Mouse (Mus musculus): ENCODE data around the gene Cep295. TPM values are rescaled to one million over a fixed set of nuclear protein-coding genes. Genes with fewer than 3 reads are reported as not detected.

Gene Cep295
- total and polyA plus RNA-seq, 2 experiments from 2014 or later: 4.6 to 10.2 TPM

GRCm38 (mm10) chr9:15312054-15312735 lies 45.4 kb downstream of the Cep295 start:
- Histone ChIP-seq H3K9me3 (replicated peaks; ENCODE audit: control insufficient read depth, low read length) (no peaks in the 10 kb centered on the region), H3K4me3 (ENCODE audit: low read depth, low read length) (no peak overlapping the region), H3K27ac (ENCODE audit: low read depth) (no peak overlapping the region), H3K27me3 (ENCODE audit: control insufficient read depth, insufficient read depth, low read length) (no peaks in the 10 kb centered on the region), H3K9ac (replicated peaks; ENCODE audit: low read depth, low read length) (no peak overlapping the region), H3K4me1 (ENCODE audit: control insufficient read depth, insufficient read depth) (peaks cover 23% of the 10 kb centered on the region), H3K4me2 (ENCODE audit: low read depth, low read length) (no peak overlapping the region), H3K36me3 (replicated peaks; ENCODE audit: control insufficient read depth, insufficient read depth, low read length) (peaks cover 72% of the 10 kb centered on the region)
- DNase-seq (ENCODE audit: low spot score) (no peak), ATAC-seq (ENCODE audit: insufficient read depth, low read depth) (no peak)
- TF ChIP-seq EP300 (IDR thresholded peaks at IDR 0.05; ENCODE audit: low read depth) (no peak), CTCF (IDR thresholded peaks at IDR 0.05; ENCODE audit: low read depth) (no peak)
- 65% methylated on average over 2 of the region's 2 CpGs for WGBS

GRCm38 (mm10) chr9:15310179-15310578 lies 47.4 kb downstream of the Cep295 start:
- no peak overlapping the region for H3K4me2 ChIP-seq (ENCODE audit: low read depth, low read length)
- H3K4me3 ChIP-seq (ENCODE audit: low read depth, low read length): no peak overlapping the region
- H3K4me1 ChIP-seq (ENCODE audit: control insufficient read depth, insufficient read depth): peaks cover 35% of the 10 kb centered on the region
- no peaks in the 10 kb centered on the region for H3K9me3 ChIP-seq (replicated peaks; ENCODE audit: control insufficient read depth, low read length)
- no peak overlapping the region for H3K9ac ChIP-seq (replicated peaks; ENCODE audit: low read depth, low read length)
- H3K27ac ChIP-seq (ENCODE audit: low read depth): no peak overlapping the region
- ATAC-seq (ENCODE audit: insufficient read depth, low read depth) (no peak), DNase-seq (ENCODE audit: low spot score) (no peak)
- H3K36me3 ChIP-seq (replicated peaks; ENCODE audit: control insufficient read depth, insufficient read depth, low read length): peaks cover 62% of the 10 kb centered on the region
- H3K27me3 ChIP-seq (ENCODE audit: control insufficient read depth, insufficient read depth, low read length): no peaks in the 10 kb centered on the region
- no peak for TF ChIP-seq CTCF (IDR thresholded peaks at IDR 0.05; ENCODE audit: low read depth)
- WGBS: 85% methylated on average over 1 of the region's 1 CpGs

GRCm38 (mm10) chr9:15309425-15309824 lies 48.2 kb downstream of the Cep295 start:
- DNase-seq (ENCODE audit: low spot score): no peak

GRCm38 (mm10) chr9:15308254-15308653 lies 49.3 kb downstream of the Cep295 start:
- Histone ChIP-seq H3K4me2 (ENCODE audit: low read depth, low read length) (peak overlapping the region; percentile 77; the same call in 1 of the 2 replicates), H3K27ac (ENCODE audit: low read depth) (no peak overlapping the region), H3K27me3 (ENCODE audit: control insufficient read depth, insufficient read depth, low read length) (no peaks in the 10 kb centered on the region), H3K4me3 (ENCODE audit: low read depth, low read length) (0 out of 2 replicates have a peak overlapping the region, but pooled peaks have one; percentile 85), H3K9me3 (replicated peaks; ENCODE audit: control insufficient read depth, low read length) (no peaks in the 10 kb centered on the region), H3K36me3 (replicated peaks; ENCODE audit: control insufficient read depth, insufficient read depth, low read length) (peaks cover 43% of the 10 kb centered on the region), H3K9ac (replicated peaks; ENCODE audit: low read depth, low read length) (no peak overlapping the region), H3K4me1 (ENCODE audit: control insufficient read depth, insufficient read depth) (peaks cover 36% of the 10 kb centered on the region)
- DNase-seq (ENCODE audit: low spot score): no peak
- no peak for ATAC-seq (ENCODE audit: insufficient read depth, low read depth)
- WGBS: 53% methylated on average over 2 of the region's 2 CpGs
- TF ChIP-seq EP300 (IDR thresholded peaks at IDR 0.05; ENCODE audit: low read depth): no peak
- TF ChIP-seq CTCF (IDR thresholded peaks at IDR 0.05; ENCODE audit: low read depth): no peak

More at GRCm38 (mm10) chr9:15309425-15309824, 48.2 kb downstream of the Cep295 start:
- peaks cover 36% of the 10 kb centered on the region for H3K4me1 ChIP-seq (ENCODE audit: control insufficient read depth, insufficient read depth)
- H3K4me2 ChIP-seq (ENCODE audit: low read depth, low read length): no peak overlapping the region; the same call in 1 of the 2 replicates
- WGBS: 60% methylated on average over 4 of the region's 4 CpGs
- no peaks in the 10 kb centered on the region for H3K27me3 ChIP-seq (ENCODE audit: control insufficient read depth, insufficient read depth, low read length)
- no peaks in the 10 kb centered on the region for H3K9me3 ChIP-seq (replicated peaks; ENCODE audit: control insufficient read depth, low read length)
- H3K4me3 ChIP-seq (ENCODE audit: low read depth, low read length): no peak overlapping the region
- no peak for TF ChIP-seq EP300 (IDR thresholded peaks at IDR 0.05; ENCODE audit: low read depth)
- no peak for TF ChIP-seq CTCF (IDR thresholded peaks at IDR 0.05; ENCODE audit: low read depth)
- peaks cover 55% of the 10 kb centered on the region for H3K36me3 ChIP-seq (replicated peaks; ENCODE audit: control insufficient read depth, insufficient read depth, low read length)
- no peak for ATAC-seq (ENCODE audit: insufficient read depth, low read depth)
- H3K9ac ChIP-seq (replicated peaks; ENCODE audit: low read depth, low read length): no peak overlapping the region
- H3K27ac ChIP-seq (ENCODE audit: low read depth): no peak overlapping the region

GRCm38 (mm10) chr9:15307257-15307656 lies 50.3 kb downstream of the Cep295 start:
- DNase-seq (ENCODE audit: low spot score): no peak
- Histone ChIP-seq H3K27ac (ENCODE audit: low read depth) (peak overlapping the region; percentile 93; the same call in 1 of the 2 replicates), H3K9me3 (replicated peaks; ENCODE audit: control insufficient read depth, low read length) (no peaks in the 10 kb centered on the region), H3K4me2 (ENCODE audit: low read depth, low read length) (peak overlapping the region; percentile 77), H3K9ac (replicated peaks; ENCODE audit: low read depth, low read length) (peak overlapping the region; percentile 93), H3K4me3 (ENCODE audit: low read depth, low read length) (peak overlapping the region; percentile 85), H3K4me1 (ENCODE audit: control insufficient read depth, insufficient read depth) (peaks cover 36% of the 10 kb centered on the region), H3K27me3 (ENCODE audit: control insufficient read depth, insufficient read depth, low read length) (no peaks in the 10 kb centered on the region), H3K36me3 (replicated peaks; ENCODE audit: control insufficient read depth, insufficient read depth, low read length) (peaks cover 37% of the 10 kb centered on the region)
- TF ChIP-seq CTCF (IDR thresholded peaks at IDR 0.05; ENCODE audit: low read depth) (no peak), EP300 (IDR thresholded peaks at IDR 0.05; ENCODE audit: low read depth) (no peak)
- no peak for ATAC-seq (ENCODE audit: insufficient read depth, low read depth)
- 6% methylated on average over 6 of the region's 6 CpGs for WGBS
